Mouse (Mus musculus) kidney, embryonic 14.5 days (tissue): ENCODE results near the gene Zfp787. TPM values are rescaled to one million over a fixed set of nuclear protein-coding genes. Genes with fewer than 3 reads are reported as not detected.

Source experiments
- ATAC-seq: fragments of 200-750 bp; cut with Nextera tagmentation; 2 replicates; pipeline ENCODE4 v1.8.0; 2017; ENCODE audit warnings: moderate number of reproducible peaks, mild to moderate bottlenecking, moderate TSS enrichment, moderate library complexity; ENCODE audit not compliant: low FRiP score, low TSS enrichment
- H3K27ac ChIP-seq: fragments of 300-500 bp; sonication (generic); 2 replicates; pipeline ENCODE4 v1.5.1; 2014; ENCODE audit warnings: low read depth, mild to moderate bottlenecking, low read length, moderate library complexity, mixed read lengths
- H3K27me3 ChIP-seq: fragments of 300-500 bp; sonication (generic); 2 replicates; pipeline ENCODE4 v1.6.1; 2014; ENCODE audit warnings: mild to moderate bottlenecking, low read length; ENCODE audit not compliant: control insufficient read depth, insufficient read depth
- H3K36me3 ChIP-seq: fragments of 300-500 bp; sonication (generic); 2 replicates; pipeline ENCODE4 v1.6.1; 2014; ENCODE audit warnings: low read length, mixed read lengths; ENCODE audit not compliant: control insufficient read depth, insufficient read depth
- H3K4me1 ChIP-seq: fragments of 300-500 bp; sonication (generic); 2 replicates; pipeline ENCODE4 v1.6.1; 2014; ENCODE audit warnings: low read length, mixed read lengths; ENCODE audit not compliant: control insufficient read depth, insufficient read depth
- H3K4me2 ChIP-seq: fragments of 300-500 bp; sonication (generic); replicated peaks from 2 replicates; pipeline ENCODE4 v1.6.1; 2014; ENCODE audit warnings: low read depth, mild to moderate bottlenecking, low read length
- H3K4me3 ChIP-seq: fragments of 300-500 bp; sonication (generic); 2 replicates; pipeline ENCODE4 v1.5.1; 2014; ENCODE audit warnings: mild to moderate bottlenecking, low read length
- H3K9ac ChIP-seq: fragments of 300-500 bp; sonication (generic); 2 replicates; pipeline ENCODE4 v1.6.1; 2014; ENCODE audit warnings: low read depth, mild to moderate bottlenecking, low read length, moderate library complexity
- H3K9me3 ChIP-seq: fragments of 300-500 bp; sonication (generic); 2 replicates; pipeline ENCODE4 v1.6.1; 2016; ENCODE audit warnings: low read length; ENCODE audit not compliant: control insufficient read depth
- WGBS: fragments of 180-500 bp; shearing (Covaris S2); extraction: QIAGEN DNeasy Blood & Tissue Kit; methylation state at CpG from one replicate; pipeline ENCODE4 v1.1.7; 2014; 5-methylcytosine and 5-hydroxymethylcytosine counted together
- polyA plus RNA-seq: library from polyadenylated mRNA; unstranded; fragments of >200 nt; fragmentation: Nextera tagmentation; extraction: Ambion mirVana; gene quantifications from 2 replicates; pipeline ENCODE4 v1.2.1, GENCODE M21; 2014

Zfp787 gene
- polyA plus RNA-seq, 1 experiment from 2014 or later: 15.3 TPM

- H3K36me3 ChIP-seq: no peaks in the 10 kb centered on the region
- H3K4me2 ChIP-seq: peak overlapping the region; percentile 61
- no peaks in the 10 kb centered on the region for H3K27me3 ChIP-seq
- peaks cover 22% of the 10 kb centered on the region for H3K4me1 ChIP-seq
- peak overlapping the region; percentile 74; the same call in 1 of the 2 replicates for H3K27ac ChIP-seq
- H3K9me3 ChIP-seq: no peaks in the 10 kb centered on the region
- no peak for ATAC-seq
- peak overlapping the region; percentile 84 for H3K4me3 ChIP-seq
- peak overlapping the region; percentile 92; the same call in 1 of the 2 replicates for H3K9ac ChIP-seq
- 45% methylated on average over 9 of the region's 9 CpGs for WGBS
Observed at GRCm38 (mm10) chr7:6156901-6157472, 1.2 kb upstream of the Zfp787 start.

GRCm38 (mm10) chr7:6155031-6155872 is 545 bp downstream of the Zfp787 start:
- Histone ChIP-seq H3K27me3 (no peaks in the 10 kb centered on the region), H3K27ac (peak overlapping the region; percentile 90), H3K36me3 (no peaks in the 10 kb centered on the region), H3K4me1 (peaks cover 22% of the 10 kb centered on the region), H3K9ac (peak overlapping the region; percentile 92), H3K4me3 (peak overlapping the region; percentile 84), H3K4me2 (peak overlapping the region; percentile 83), H3K9me3 (no peaks in the 10 kb centered on the region)
- WGBS: under 1% methylated on average over 62 of the region's 85 CpGs
- peak; percentile 71 for ATAC-seq

- Histone ChIP-seq H3K9ac (peak overlapping the region; percentile 92; the same call in 1 of the 2 replicates), H3K4me1 (peaks cover 22% of the 10 kb centered on the region), H3K27me3 (no peaks in the 10 kb centered on the region), H3K4me3 (peak overlapping the region; percentile 84), H3K9me3 (no peaks in the 10 kb centered on the region), H3K27ac (no peak overlapping the region; the same call in 1 of the 2 replicates), H3K4me2 (peak overlapping the region; percentile 83; the same call in 1 of the 2 replicates), H3K36me3 (no peaks in the 10 kb centered on the region)
- ATAC-seq: no peak
- 53% methylated on average over 5 of the region's 5 CpGs for WGBS
Observed at GRCm38 (mm10) chr7:6154164-6154563, 1.6 kb downstream of the Zfp787 start.

GRCm38 (mm10) chr7:6153131-6153530 is 2.7 kb downstream of the Zfp787 start:
- Histone ChIP-seq H3K9ac (no peak overlapping the region), H3K27me3 (no peaks in the 10 kb centered on the region), H3K4me1 (peaks cover 22% of the 10 kb centered on the region), H3K9me3 (no peaks in the 10 kb centered on the region), H3K4me2 (no peak overlapping the region), H3K4me3 (no peak overlapping the region), H3K36me3 (no peaks in the 10 kb centered on the region), H3K27ac (no peak overlapping the region)
- no peak for ATAC-seq
- WGBS: 89% methylated on average over 3 of the region's 3 CpGs

- Histone ChIP-seq H3K4me2 (no peak overlapping the region), H3K4me1 (peaks cover 16% of the 10 kb centered on the region)
- 92% methylated on average over 3 of the region's 3 CpGs for WGBS
Observed at GRCm38 (mm10) chr7:6152036-6152435, 3.8 kb downstream of the Zfp787 start.

GRCm38 (mm10) chr7:6151266-6151665 is 4.5 kb downstream of the Zfp787 start:
- Histone ChIP-seq H3K4me3 (no peak overlapping the region), H3K27me3 (no peaks in the 10 kb centered on the region), H3K9ac (no peak overlapping the region), H3K4me2 (no peak overlapping the region), H3K36me3 (no peaks in the 10 kb centered on the region), H3K4me1 (peaks cover 11% of the 10 kb centered on the region), H3K27ac (no peak overlapping the region), H3K9me3 (no peaks in the 10 kb centered on the region)
- ATAC-seq: no peak
- WGBS: 88% methylated on average over 1 of the region's 1 CpGs

More at GRCm38 (mm10) chr7:6152036-6152435, 3.8 kb downstream of the Zfp787 start:
- Histone ChIP-seq H3K27ac (no peak overlapping the region), H3K9me3 (no peaks in the 10 kb centered on the region), H3K4me3 (no peak overlapping the region), H3K9ac (no peak overlapping the region), H3K27me3 (no peaks in the 10 kb centered on the region), H3K36me3 (no peaks in the 10 kb centered on the region)
- no peak for ATAC-seq

- no peaks in the 10 kb centered on the region for H3K27me3 ChIP-seq
- H3K4me3 ChIP-seq: no peak overlapping the region
- H3K27ac ChIP-seq: no peak overlapping the region
- 77% methylated on average over 5 of the region's 5 CpGs for WGBS
- peaks cover 8% of the 10 kb centered on the region; the same call in 1 of the 2 replicates for H3K4me1 ChIP-seq
- no peak overlapping the region for H3K9ac ChIP-seq
- H3K4me2 ChIP-seq: no peak overlapping the region
- ATAC-seq: no peak
- H3K36me3 ChIP-seq: no peaks in the 10 kb centered on the region; the same call in 1 of the 2 replicates
- no peaks in the 10 kb centered on the region for H3K9me3 ChIP-seq
Observed at GRCm38 (mm10) chr7:6147688-6148087, 8.1 kb downstream of the Zfp787 start.

GRCm38 (mm10) chr7:6146982-6147325 is 8.8 kb downstream of the Zfp787 start:
- no peaks in the 10 kb centered on the region for H3K27me3 ChIP-seq
- H3K9me3 ChIP-seq: no peaks in the 10 kb centered on the region
- no peak overlapping the region for H3K9ac ChIP-seq
- no peak overlapping the region for H3K4me3 ChIP-seq
- no peaks in the 10 kb centered on the region; the same call in 1 of the 2 replicates for H3K36me3 ChIP-seq
- H3K4me2 ChIP-seq: no peak overlapping the region
- ATAC-seq: no peak
- H3K4me1 ChIP-seq: peaks cover 8% of the 10 kb centered on the region; the same call in 1 of the 2 replicates
- WGBS: 63% methylated on average over 2 of the region's 2 CpGs
- no peak overlapping the region for H3K27ac ChIP-seq
